Mouse (Mus musculus): ENCODE measurements around the gene Ppp1r9b.
"Not testable (repeated sequence)": the region's sequence is repeated elsewhere in the genome, so short reads cannot be mapped to it uniquely, and the experiment has no call there.

The Ppp1r9b gene

DNA sequence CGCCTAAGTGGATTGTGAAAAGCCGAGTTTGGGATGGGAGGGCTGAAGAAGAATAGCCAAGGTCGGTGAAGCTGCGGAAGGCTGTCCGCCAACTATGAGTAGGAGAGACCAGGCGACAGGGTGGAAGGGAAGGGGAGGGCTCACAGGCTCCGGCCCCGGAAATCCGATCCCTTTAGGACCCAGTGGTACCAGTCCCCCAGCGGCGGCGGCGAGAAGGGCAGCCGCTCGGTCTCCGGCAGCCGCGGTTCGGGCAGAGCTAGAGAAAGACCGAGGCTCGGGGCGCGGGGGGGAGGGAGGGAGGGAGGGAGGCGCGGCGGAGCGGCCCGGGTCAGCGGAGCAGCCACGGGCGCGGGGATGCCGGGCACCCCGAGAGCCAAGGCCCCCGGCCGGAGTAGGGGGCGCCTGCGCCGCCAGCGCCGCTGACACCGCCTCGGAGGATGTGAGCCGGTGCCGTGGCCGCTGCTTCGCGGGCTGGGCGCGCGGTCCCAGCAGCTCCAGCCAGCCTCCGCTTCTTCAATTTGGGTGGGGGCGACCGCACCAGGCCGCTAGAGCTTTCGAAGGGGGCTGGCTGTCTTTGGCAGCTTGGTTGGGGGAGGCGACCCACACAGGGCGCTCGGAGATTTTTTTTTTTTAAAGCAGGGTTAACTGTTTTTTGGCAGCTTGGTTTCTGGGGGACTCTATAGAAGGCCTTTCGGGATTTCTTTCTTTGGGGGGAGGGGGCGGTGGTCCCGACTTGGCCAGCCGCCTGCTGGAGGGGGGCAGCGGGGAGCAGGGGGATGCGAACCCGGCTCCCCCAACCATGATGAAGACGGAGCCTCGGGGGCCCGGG lies at the start of gene Ppp1r9b:
Gene Ppp1r9b (plus strand): TSS at position 287 of the 829 bp plus-strand sequence.
- DNase-seq (ENCODE audit: extremely low spot score, low read depth, low spot score): no peak

DNA sequence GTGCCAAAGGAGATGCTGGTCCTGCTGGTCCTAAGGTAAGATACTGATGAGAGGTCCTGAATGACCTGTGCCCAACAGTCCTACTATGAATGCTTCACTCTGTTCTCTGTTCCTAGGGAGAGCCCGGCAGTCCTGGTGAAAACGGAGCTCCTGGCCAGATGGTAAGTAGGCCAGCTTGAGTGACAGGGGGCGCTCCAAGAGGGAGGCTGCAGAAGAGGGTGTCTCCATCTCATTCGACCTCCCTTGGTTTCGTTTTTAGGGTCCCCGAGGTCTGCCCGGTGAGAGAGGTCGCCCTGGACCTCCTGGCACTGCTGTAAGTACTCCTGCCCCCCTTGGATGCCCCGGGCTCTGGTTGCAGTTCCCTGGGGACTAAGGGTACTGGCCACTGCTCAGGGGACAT lies 49.7 kb upstream of the Ppp1r9b start:
- no peak for DNase-seq (ENCODE audit: extremely low spot score, low read depth, low spot score)

DNA sequence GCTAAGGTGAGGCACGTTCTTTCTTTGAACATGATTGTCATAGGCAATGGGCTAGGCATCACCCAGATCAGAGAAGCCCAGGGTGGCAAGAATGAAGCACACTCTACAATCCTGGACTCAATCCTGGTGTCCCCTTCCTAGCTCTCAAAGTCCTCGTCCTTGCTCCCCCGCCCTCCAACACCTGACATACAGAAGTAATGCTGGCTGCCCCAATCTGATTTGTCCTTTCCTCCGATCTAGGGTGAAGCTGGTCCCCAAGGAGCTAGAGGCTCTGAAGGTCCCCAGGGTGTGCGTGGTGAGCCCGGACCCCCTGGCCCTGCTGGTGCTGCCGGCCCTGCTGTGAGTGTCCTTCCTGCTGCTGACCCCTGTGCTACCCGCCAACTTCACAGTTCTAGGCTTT lies 49.1 kb upstream of the Ppp1r9b start:
- DNase-seq (ENCODE audit: extremely low spot score, low read depth, low spot score): no peak

DNA sequence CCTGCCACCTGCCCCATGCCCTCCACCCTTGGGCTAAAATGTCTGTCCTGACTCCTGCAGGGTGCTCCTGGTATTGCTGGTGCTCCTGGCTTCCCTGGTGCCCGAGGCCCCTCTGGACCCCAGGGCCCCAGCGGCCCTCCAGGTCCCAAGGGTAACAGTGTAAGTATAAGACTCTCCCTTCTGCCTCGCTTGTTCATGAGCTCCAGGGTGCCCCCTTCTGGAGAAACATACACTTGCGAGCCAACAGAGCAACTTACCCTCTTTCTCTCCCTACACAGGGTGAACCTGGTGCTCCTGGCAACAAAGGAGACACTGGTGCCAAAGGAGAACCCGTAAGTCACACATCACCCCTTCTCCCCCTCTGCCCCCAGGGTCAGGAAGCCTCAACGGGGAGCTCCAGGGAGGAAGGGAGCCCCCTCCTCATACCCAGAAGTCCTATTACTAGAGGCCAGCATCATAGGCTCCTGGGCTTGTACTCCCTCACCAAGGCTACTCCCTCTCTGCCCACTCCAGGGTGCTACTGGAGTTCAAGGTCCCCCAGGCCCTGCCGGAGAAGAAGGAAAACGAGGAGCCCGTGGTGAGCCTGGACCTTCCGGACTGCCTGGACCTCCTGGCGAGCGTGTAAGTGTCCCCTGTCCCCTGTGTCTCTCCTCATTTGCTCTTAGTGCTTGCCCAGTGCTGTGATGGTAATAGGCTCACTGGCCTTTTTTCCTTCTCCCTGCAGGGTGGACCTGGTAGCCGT lies 48.4 kb upstream of the Ppp1r9b start:
- DNase-seq (ENCODE audit: extremely low spot score, low read depth, low spot score): no peak

DNA sequence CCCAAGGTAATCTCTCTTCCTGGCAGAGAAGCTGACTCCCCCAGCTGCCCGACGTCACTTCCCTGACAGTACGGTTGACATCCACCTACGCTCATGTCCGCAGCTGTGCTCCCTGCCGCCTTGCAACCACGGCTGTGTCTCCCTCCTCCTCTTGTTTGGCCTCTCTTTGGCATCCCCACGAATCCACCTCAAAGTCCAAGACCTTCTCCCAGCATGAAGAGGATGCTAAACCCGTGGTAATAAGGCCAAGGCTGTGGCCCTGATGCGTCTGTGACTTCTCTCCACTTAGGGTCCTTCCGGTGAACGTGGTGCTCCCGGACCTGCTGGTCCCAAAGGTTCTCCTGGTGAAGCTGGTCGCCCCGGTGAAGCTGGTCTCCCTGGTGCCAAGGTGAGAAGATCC lies 47.8 kb upstream of the Ppp1r9b start:
- no peak for DNase-seq (ENCODE audit: extremely low spot score, low read depth, low spot score)

DNA sequence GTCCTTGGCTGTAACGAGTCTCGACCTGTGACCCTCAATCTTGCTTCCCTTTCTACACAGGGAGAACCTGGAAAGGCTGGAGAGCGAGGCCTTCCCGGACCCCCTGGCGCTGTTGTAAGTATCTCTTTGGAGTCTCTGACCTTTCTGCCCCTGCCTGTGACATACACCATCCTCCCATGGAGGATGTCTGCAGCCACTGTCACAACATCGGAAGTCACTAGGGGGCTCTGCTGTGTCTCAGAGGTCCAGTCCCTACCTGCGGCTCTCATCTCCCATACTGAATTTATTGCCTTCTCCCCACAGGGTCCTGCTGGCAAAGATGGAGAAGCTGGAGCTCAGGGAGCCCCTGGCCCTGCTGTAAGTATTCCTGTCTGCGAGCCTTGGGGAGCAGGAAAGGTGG lies 46.5 kb upstream of the Ppp1r9b start:
- no peak for DNase-seq (ENCODE audit: extremely low spot score, low read depth, low spot score)

DNA sequence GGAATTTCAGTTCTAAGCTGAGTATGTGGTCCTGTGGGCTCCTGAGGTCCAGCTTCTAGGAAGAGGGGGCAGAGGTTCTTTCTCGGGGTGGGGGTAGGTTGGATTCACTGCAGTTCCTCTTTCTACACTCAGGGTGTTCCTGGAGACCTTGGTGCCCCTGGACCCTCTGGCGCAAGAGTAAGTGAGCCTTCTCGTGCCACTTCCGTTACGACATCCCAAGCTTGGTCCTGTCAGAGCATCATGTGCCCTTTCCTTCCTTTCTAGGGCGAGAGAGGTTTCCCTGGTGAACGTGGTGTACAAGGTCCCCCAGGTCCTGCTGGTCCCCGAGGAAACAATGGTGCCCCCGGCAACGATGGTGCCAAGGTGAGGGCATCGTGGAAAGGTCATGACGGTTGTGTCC lies 45.6 kb upstream of the Ppp1r9b start:
- DNase-seq (ENCODE audit: extremely low spot score, low read depth, low spot score): no peak

DNA sequence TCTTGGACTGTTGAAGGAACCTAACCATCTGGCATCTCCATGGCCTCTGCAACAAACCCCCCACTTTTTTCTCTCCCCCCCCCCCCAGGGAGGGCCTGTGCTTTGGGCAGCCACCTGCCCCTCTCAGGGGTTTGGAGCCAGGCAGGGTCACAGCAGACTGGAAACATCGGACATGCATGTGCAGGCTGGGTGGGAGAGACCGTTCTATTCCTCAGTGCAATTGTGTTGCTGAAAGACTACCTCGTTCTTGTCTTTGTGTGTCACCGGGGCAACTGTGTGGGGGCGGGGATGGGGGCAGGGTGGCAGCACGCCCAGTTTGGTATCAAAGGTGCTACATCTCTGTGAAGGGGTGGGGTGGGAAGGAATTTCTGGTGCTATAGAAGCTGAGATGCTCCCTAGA lies 38.7 kb upstream of the Ppp1r9b start:
- DNase-seq (ENCODE audit: extremely low spot score, low read depth, low spot score): no peak

DNA sequence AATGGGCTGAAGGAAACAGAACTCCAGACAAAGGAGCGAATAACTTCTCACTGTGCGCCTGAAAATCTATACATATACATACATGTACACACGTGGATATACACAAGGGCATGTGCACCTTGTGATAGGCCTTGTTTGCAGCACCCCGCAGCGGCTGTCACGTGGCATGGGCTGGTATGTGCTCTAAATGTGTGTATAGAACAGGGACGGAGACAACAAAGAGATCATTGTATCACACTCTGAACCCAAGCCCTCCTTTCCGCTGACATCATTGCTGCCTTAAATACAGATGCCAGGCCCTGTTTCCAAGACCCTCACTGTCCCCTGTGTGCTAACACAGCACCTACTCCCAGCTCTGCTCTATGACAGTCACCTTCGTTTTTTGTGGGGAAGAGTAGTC lies 35.7 kb upstream of the Ppp1r9b start:
- DNase-seq (ENCODE audit: extremely low spot score, low read depth, low spot score): no peak

DNA sequence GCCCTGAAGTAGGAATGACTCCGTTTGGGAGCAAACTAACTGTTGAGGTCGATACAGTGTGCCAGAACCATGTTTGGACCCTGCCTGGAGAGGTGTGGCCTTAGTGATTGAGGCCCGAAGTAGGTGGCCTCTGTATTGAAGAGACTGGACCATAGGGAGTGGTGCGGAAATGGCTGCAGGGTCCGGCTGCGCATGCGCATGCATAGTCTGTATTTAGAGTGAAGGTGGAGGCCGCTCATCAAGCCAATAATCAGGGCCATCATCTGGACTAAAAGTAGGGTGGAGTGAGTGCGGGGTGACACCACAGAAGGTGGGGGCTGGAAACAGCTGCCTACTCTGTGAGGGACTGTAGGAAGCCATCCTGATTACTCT lies 33.2 kb upstream of the Ppp1r9b start:
- no peak for DNase-seq (ENCODE audit: extremely low spot score, low read depth, low spot score)

DNA sequence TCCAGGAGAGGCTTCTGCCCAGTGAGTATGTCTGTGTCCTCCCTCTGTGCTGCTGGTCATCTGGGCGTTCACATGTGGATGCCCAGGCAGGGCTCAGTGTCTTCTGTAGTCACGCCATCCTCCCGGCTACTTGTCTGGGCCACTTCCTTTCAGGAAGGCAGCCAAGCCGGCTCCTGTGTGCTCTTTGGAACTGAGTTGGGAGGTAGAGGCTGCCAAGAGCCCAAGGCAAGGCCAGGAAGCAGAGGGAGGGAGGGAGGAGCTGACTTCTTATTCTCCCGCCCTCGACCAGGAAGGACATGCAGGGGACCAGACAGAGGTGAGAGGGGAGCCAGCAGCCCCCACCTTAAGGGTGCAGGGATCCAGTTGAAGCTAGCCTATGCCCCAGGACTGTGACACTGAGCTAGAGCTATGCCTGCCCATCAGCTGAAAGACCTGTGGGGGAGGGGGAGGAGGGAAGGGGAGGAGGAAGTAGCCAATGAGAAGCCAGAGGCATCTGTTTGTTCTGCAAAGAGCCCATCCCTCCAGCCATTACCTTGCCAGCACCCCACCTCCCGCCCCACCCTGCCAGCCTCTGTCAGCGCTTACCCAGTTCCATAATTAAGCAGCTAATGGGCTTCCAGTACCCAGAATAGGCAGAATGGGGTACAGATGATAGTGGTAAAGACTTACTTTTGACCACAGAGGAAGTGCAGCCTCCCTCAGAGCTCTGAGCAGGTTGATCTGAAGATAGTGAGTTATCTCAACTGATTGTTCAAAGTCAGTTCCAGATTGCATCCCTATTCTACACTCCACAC lies 32.6 kb upstream of the Ppp1r9b start:
- no peak for DNase-seq (ENCODE audit: extremely low spot score, low read depth, low spot score)

DNA sequence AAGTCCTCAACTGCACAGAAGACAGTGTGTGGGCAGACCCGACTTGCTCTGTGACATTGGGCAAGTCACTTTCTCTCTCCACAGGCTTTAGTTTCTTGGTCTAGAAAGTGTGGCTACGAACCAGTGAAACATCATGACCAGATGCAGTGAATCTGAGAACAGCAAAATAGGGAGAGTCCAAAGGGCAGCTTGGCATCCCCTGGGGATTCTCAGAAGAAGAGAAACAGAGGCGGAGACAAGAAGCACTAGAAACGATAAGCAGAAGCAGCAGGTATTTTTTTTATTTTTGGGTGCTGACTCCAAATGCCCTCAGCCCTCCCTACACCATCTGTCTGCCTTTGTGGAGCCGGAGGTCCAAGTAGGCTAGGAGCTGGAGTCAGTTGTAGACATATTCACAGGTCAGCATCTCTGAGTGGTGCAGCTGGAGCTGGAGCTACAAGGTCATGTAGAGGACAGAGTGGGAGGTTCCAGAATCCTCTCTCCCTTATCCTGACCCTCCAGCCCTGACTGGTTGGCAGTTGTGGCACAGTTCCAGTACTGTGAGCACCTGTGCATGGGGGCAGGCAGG lies 28.2 kb upstream of the Ppp1r9b start:
- no peak for DNase-seq (ENCODE audit: extremely low spot score, low read depth, low spot score)

DNA sequence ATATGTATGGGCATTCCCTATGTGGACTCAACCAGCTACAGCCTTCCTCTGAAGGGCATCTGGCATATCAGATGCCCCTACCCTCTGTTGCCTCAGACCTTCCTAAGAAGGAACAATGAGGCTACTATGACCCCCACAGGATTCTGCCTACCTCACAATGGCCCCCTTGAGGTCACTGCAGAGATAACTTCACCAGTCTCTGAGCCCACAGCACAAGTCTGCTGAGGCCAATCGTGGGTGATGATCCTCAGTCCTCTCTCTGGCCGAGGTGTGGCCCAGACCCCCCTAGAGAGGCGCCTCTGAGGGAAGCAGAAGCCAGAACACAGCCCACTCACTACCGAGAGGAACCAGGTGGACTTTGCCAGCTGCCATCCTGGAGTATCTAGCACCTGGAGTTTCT lies 23.4 kb upstream of the Ppp1r9b start, which contains the start of gene Hils1:
Gene Hils1 (plus strand): TSS at position 175 of the 400 bp plus-strand sequence.
- DNase-seq (ENCODE audit: extremely low spot score, low read depth, low spot score): no peak

DNA sequence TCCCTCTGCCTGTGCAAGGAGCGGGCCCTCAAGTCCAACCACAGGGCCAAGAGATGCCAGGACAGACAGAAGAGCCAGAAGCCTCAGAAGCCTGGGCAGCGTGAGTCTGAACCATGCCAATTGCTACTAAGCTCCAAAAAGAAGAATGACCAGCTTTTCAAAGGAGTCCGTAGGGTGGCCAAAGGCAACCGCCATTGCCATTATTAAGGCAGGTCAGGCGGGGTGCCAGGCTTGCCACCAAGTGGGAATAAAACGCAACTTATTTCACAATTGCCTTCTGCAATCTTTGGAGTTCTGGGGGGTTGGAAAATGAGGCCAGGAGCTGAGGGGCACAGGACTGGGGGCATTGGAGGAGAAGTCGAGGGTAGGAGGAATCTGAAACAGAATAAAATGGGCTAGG lies 22.6 kb upstream of the Ppp1r9b start:
- DNase-seq (ENCODE audit: extremely low spot score, low read depth, low spot score): no peak

DNA sequence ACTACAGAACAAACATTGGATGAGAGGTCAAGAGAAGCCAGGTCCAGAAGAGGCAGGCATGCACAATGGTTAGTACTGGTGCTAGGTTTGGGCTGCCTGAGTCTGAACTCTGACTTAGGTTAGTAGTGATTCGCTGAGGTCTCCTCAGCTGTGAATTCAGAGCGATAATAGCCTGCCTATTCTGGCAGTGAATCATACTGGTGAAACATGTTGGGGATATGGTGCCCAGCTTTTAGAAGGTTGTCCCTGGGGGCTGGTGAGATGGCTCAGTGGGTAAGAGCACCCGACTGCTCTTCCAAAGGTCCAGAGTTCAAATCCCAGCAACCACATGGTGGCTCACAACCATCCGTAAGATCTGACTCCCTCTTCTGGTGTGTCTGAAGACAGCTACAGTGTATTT lies 21.1 kb upstream of the Ppp1r9b start:
- DNase-seq (ENCODE audit: extremely low spot score, low read depth, low spot score): not testable (repeated sequence)

DNA sequence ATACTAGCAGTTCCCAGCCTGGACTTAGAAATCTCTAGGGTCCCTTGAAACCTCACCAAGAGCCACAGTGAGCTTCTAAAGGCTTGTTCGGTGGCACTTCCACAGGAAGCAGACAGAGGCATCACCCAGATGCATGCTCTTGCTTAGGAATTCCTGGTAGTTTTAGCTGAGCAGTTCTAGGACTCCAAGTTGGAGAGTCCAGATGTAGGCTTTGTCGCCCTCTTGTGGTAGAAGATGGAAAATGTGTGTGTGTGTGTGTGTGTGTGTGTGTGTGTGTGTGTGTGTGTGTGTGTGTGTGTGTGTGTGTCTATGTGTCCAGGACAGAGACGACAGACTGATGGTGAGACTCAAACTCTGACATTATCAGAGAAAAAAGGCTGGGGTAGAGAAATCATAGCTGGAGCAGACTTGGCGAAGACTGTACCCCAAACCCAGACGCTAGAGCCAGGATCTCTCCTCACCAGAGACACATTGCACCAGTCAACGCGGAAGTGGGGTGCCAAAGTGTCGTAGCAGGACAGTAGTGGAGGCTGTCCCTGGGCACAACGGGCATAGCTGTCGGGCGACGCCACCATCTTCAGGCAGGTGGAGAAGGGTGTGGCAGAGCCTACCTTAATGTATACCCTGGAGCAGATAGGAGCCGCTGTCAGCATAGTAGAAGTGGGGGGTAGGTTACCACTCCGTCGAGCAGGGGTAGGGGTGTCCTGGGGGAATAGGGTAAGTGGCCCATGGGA lies 20.5 kb upstream of the Ppp1r9b start:
- DNase-seq (ENCODE audit: extremely low spot score, low read depth, low spot score): peak; percentile 77

DNA sequence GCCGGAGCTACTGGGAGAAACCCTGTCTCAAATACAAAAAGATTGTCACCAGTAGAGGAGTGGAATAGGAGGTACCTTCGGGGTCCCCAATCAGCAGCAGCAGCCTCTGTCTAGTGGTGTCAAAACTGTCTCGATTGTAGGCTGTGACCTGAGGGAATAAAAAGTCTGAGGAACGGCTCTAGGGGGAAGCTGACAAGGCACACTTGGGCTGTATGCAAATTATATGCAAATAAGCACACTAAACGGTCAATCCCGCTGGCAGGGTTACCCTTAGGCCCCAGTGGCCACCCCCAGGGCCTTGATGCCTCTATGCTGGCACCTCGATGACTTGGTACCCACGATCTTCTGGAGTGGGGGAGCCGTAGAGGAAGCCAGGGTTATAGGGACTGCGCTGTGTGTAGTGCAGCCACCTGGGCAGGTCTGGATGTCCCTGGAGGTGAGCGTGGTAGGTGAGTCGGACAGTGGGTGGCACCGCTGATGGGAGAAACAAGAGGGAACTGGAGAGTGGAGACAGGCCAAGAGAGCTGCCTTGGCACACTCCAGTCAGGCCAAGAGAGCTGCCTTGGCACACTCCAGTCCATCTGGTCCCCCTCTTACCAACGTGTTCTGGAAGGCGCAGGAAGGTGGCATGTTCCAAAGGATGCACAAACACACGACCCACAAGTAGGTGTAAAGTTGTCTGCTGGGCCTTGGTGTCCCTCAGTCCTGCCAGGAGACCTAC lies 18.8 kb upstream of the Ppp1r9b start:
- no peak for DNase-seq (ENCODE audit: extremely low spot score, low read depth, low spot score)

DNA sequence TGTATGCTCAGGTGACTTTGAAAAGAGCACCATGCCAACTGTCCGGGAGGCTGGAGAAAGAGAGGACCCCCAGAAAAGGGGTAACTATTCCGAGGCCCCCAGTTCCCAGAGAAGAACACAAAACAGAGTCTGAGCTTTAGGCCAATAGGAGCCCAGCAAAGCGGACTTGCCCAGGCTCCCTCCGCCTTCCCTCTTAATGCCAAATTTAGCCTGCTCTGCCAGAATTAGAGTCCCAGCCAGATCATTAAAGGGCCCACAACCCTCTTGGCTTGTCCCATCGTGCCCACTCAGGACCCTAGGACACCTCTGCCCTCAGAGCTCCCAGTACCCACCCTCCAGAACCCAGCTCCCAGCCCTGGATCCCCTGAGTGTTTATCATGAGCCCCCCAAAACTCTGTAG lies 17.9 kb upstream of the Ppp1r9b start:
- DNase-seq (ENCODE audit: extremely low spot score, low read depth, low spot score): no peak

DNA sequence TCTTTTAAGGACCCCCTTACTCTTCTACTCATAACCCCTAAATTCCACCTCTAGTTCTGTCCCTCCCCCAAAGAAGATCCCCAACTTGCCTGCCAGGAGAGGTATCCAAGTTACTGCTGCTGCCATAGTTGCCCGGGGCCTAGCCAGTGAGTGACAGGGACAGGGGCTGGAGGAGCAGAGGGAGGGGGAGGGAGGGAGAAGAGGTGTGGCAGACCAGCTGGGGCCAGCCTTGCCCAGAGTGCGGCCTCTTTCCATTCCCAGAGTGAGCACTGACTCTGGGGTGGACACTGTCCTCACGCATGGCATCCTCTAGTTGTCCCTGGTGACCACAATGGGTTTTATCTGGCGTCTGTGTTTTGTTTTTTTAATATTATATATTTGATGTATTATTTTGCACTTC lies 17.5 kb upstream of the Ppp1r9b start:
- DNase-seq (ENCODE audit: extremely low spot score, low read depth, low spot score): no peak

DNA sequence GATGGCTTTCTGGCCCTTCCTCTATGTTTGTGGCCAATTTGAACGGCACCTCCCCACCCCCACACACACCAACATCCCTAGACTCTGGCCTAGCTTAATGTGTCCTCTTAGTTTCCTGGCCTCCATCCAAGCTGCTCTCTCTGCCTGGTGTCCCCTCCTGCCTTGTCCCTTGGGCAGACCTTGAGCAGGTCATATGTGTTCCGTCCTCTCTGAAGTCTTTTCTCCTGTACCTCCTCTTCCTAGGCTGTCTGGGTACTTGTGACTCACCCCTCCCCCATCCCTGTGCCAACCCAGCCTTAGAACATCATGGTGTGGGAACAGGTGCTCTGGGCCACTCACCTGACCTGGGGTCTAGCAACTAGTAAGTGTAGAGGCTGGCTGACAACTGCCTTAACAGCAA lies 15.9 kb upstream of the Ppp1r9b start:
- no peak for DNase-seq (ENCODE audit: extremely low spot score, low read depth, low spot score)

Data from hindlimb bud, embryonic 11.5 days (tissue).